Mouse (Mus musculus) neural tube, embryonic 13.5 days (tissue): ENCODE results near the gene Vapa. TPM values are rescaled to one million over a fixed set of nuclear protein-coding genes. Genes with fewer than 3 reads are reported as not detected.
"Not testable (repeated sequence)": the region's sequence is repeated elsewhere in the genome, so short reads cannot be mapped to it uniquely, and the experiment has no call there.

Source experiments
- ATAC-seq: fragments of 200-750 bp; cut with Nextera tagmentation; 2 replicates; pipeline ENCODE4 v1.8.0; 2017; ENCODE audit warnings: low read depth, mild to moderate bottlenecking, moderate TSS enrichment, moderate library complexity
- H3K27ac ChIP-seq: fragments of 300-500 bp; sonication (generic); replicated peaks from 2 replicates; pipeline ENCODE4 v1.5.1; 2015; ENCODE audit warnings: moderate library complexity, mild to moderate bottlenecking, inconsistent platforms
- H3K27me3 ChIP-seq: fragments of 300-500 bp; sonication (generic); 2 replicates; pipeline ENCODE4 v1.6.1; 2015; ENCODE audit warnings: mild to moderate bottlenecking, inconsistent platforms
- H3K36me3 ChIP-seq: fragments of 300-500 bp; sonication (generic); 2 replicates; pipeline ENCODE4 v1.6.1; 2015; ENCODE audit warnings: mild to moderate bottlenecking, inconsistent platforms
- H3K4me1 ChIP-seq: fragments of 300-500 bp; sonication (generic); replicated peaks from 2 replicates; pipeline ENCODE4 v1.6.1; 2015; ENCODE audit warnings: inconsistent platforms
- H3K4me2 ChIP-seq: fragments of 300-500 bp; sonication (generic); 2 replicates; pipeline ENCODE4 v1.6.1; 2015; ENCODE audit warnings: inconsistent platforms, mild to moderate bottlenecking, moderate library complexity
- H3K4me3 ChIP-seq: fragments of 300-500 bp; sonication (generic); 2 replicates; pipeline ENCODE4 v1.5.1; 2015; ENCODE audit warnings: mild to moderate bottlenecking, inconsistent platforms
- H3K9ac ChIP-seq: fragments of 300-500 bp; sonication (generic); 2 replicates; pipeline ENCODE4 v1.6.1; 2015; ENCODE audit warnings: moderate library complexity, mild to moderate bottlenecking, inconsistent platforms
- H3K9me3 ChIP-seq: fragments of 300-500 bp; sonication (generic); 2 replicates; pipeline ENCODE4 v1.6.1; 2016; ENCODE audit warnings: inconsistent platforms
- WGBS: fragments of 180-500 bp; shearing (Covaris S2); methylation state at CpG from one replicate; pipeline ENCODE4 v1.1.7; 2015; 5-methylcytosine and 5-hydroxymethylcytosine counted together
- polyA plus RNA-seq: library from polyadenylated mRNA; unstranded; fragments of >200 nt; fragmentation: Nextera tagmentation; extraction: Ambion mirVana; gene quantifications from 2 replicates; pipeline ENCODE4 v1.2.1, GENCODE M21; 2015

Vapa gene
- polyA plus RNA-seq, 1 experiment from 2014 or later: 308 TPM

DNA sequence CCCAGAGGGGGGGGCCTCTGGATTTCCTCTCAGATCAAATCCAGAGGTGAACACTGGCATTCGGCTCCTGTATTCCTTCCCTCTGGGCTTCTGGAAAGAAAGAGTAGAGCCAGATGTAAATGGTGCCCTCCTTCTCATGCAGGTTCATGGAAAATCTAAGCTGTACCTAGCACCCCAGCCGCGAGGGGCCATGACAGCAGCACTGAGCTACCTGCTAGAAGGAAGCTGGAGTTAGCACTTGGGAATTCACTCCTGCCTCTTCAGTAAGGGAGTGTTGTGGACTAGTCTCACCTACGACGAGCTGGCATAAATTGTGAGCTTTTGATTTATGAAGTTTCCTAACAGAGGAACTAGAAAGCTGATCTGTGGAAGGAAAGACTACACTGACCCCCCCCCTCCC, 30.2 kb upstream of the Vapa start:
- H3K9me3 ChIP-seq: no peaks in the 10 kb centered on the region
- no peaks in the 10 kb centered on the region for H3K36me3 ChIP-seq
- WGBS: 84% methylated on average over 5 of the region's 5 CpGs
- no peak overlapping the region for H3K4me2 ChIP-seq
- H3K4me3 ChIP-seq: no peak overlapping the region
- 0 out of 2 replicates have a peak overlapping the region, but pooled peaks have one; percentile 1 for H3K9ac ChIP-seq
- peaks cover 22% of the 10 kb centered on the region for H3K4me1 ChIP-seq
- H3K27ac ChIP-seq: peak overlapping the region; percentile 62
- no peak for ATAC-seq
- no peaks in the 10 kb centered on the region for H3K27me3 ChIP-seq

DNA sequence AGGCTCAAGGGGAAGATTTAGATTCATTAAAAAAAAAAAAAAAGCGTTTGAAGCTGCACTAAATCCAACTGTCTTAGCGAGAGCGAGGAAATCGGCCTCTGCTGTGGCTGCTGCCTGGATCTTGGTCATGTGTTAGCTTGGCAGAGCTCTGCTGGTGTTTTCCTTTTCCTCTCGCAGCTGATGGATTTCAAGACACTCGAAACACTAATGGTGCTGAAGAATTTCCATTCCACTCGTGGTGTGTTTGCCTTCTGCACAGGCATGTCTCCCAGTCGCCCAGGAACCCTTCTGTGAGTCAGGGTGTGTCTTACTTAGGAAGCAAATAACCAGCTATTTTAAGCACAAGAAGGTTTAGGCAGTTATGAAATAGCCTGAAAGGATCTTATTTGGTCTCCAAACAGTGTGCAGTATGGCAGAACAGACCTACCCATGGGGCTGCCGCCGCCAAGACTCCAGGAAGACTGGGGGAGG, 29.7 kb upstream of the Vapa start:
- Histone ChIP-seq H3K27me3 (no peaks in the 10 kb centered on the region), H3K9me3 (no peaks in the 10 kb centered on the region), H3K4me2 (no peak overlapping the region), H3K27ac (peak overlapping the region; percentile 62), H3K4me3 (no peak overlapping the region), H3K4me1 (peaks cover 22% of the 10 kb centered on the region), H3K9ac (0 out of 2 replicates have a peak overlapping the region, but pooled peaks have one; percentile 1), H3K36me3 (no peaks in the 10 kb centered on the region)
- 38% methylated on average over 10 of the region's 10 CpGs for WGBS
- peak; percentile 54 for ATAC-seq

GRCm38 (mm10) chr17:65642578-65642991, 29.2 kb upstream of the Vapa start:
- H3K36me3 ChIP-seq: no peaks in the 10 kb centered on the region
- no peak overlapping the region for H3K4me3 ChIP-seq
- 24% methylated on average over 5 of the region's 5 CpGs for WGBS
- no peak overlapping the region for H3K9ac ChIP-seq
- H3K4me1 ChIP-seq: peaks cover 21% of the 10 kb centered on the region
- ATAC-seq: peak; percentile 52
- no peak overlapping the region for H3K4me2 ChIP-seq
- peak overlapping the region; percentile 62; the same call in 1 of the 2 replicates for H3K27ac ChIP-seq
- H3K27me3 ChIP-seq: no peaks in the 10 kb centered on the region
- H3K9me3 ChIP-seq: no peaks in the 10 kb centered on the region

GRCm38 (mm10) chr17:65641734-65642218, 28.4 kb upstream of the Vapa start, which contains the start of gene Txndc2:
Txndc2 (minus strand) TSS chr17:65642168.
- no peak for ATAC-seq
- Histone ChIP-seq H3K4me1 (peaks cover 20% of the 10 kb centered on the region), H3K4me3 (no peak within 1 kb of the TSS), H3K9me3 (no peaks in the 10 kb centered on the region), H3K36me3 (no peaks in the 10 kb centered on the region), H3K27ac (peak within 1 kb of the TSS; percentile 62), H3K4me2 (no peak within 1 kb of the TSS), H3K9ac (0 out of 2 replicates have a peak within 1 kb of the TSS, but pooled peaks have one; percentile 1), H3K27me3 (no peaks in the 10 kb centered on the region)
- 87% methylated on average over 11 of the region's 11 CpGs for WGBS

- 96% methylated on average over 1 of the region's 1 CpGs for WGBS
- no peak overlapping the region for H3K4me2 ChIP-seq
- H3K27ac ChIP-seq: no peak overlapping the region
- H3K4me3 ChIP-seq: no peak overlapping the region
- H3K9me3 ChIP-seq: no peaks in the 10 kb centered on the region
- H3K36me3 ChIP-seq: no peaks in the 10 kb centered on the region
- H3K9ac ChIP-seq: no peak overlapping the region
- ATAC-seq: no peak
- H3K4me1 ChIP-seq: peaks cover 33% of the 10 kb centered on the region
- no peaks in the 10 kb centered on the region for H3K27me3 ChIP-seq
Observed at GRCm38 (mm10) chr17:65639144-65639543, 25.8 kb upstream of the Vapa start.

- Histone ChIP-seq H3K4me1 (peaks cover 13% of the 10 kb centered on the region), H3K4me2 (no peak overlapping the region), H3K9me3 (no peaks in the 10 kb centered on the region), H3K4me3 (no peak overlapping the region), H3K27ac (no peak overlapping the region), H3K36me3 (no peaks in the 10 kb centered on the region), H3K9ac (0 out of 2 replicates have a peak overlapping the region, but pooled peaks have one; percentile 13), H3K27me3 (no peaks in the 10 kb centered on the region)
- WGBS: 67% methylated on average over 14 of the region's 14 CpGs
- no peak for ATAC-seq
Observed at GRCm38 (mm10) chr17:65635715-65636360, 22.5 kb upstream of the Vapa start.

- Histone ChIP-seq H3K36me3 (no peaks in the 10 kb centered on the region), H3K27me3 (no peaks in the 10 kb centered on the region), H3K27ac (no peak overlapping the region), H3K9me3 (no peaks in the 10 kb centered on the region), H3K4me2 (no peak overlapping the region), H3K9ac (no peak overlapping the region), H3K4me3 (no peak overlapping the region), H3K4me1 (peaks cover 2% of the 10 kb centered on the region; the same call in 1 of the 2 replicates)
- no peak for ATAC-seq
- 87% methylated on average over 6 of the region's 6 CpGs for WGBS
Observed at GRCm38 (mm10) chr17:65629943-65630342, 16.6 kb upstream of the Vapa start.

GRCm38 (mm10) chr17:65628823-65629532, 15.6 kb upstream of the Vapa start:
- not testable (repeated sequence) for ATAC-seq, H3K27ac ChIP-seq, H3K4me1 ChIP-seq, H3K9ac ChIP-seq, H3K4me2 ChIP-seq, H3K9me3 ChIP-seq, H3K36me3 ChIP-seq, H3K27me3 ChIP-seq, H3K4me3 ChIP-seq
- 82% methylated on average over 13 of the region's 13 CpGs for WGBS

- Histone ChIP-seq H3K36me3 (no peaks in the 10 kb centered on the region), H3K4me2 (no peak overlapping the region), H3K9ac (no peak overlapping the region), H3K4me1 (no peaks in the 10 kb centered on the region), H3K27me3 (no peaks in the 10 kb centered on the region), H3K27ac (no peak overlapping the region), H3K4me3 (no peak overlapping the region), H3K9me3 (no peaks in the 10 kb centered on the region)
- 88% methylated on average over 6 of the region's 6 CpGs for WGBS
- ATAC-seq: no peak
Observed at GRCm38 (mm10) chr17:65626301-65626700, 12.9 kb upstream of the Vapa start.

DNA sequence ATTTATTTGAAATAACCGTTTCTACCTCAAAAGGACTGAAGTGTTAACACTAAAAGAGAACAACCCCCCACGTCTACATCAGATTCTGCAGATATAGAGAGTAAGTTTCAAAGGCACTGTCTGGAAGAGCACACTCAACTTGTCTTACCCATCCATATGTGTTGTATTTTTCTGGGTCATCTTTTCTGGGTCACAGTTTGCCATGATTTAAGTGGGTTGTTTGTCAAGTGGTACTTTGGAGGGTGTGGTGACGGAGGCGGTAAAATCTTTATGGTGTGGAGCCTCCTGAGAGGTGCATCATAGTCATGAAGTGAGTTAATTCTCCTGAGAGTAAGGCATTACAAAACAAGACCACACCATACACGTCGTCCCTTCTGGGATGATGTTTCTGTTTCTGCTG, 12.2 kb upstream of the Vapa start:
- Histone ChIP-seq H3K36me3 (no peaks in the 10 kb centered on the region), H3K4me2 (no peak overlapping the region), H3K4me1 (no peaks in the 10 kb centered on the region), H3K9ac (no peak overlapping the region), H3K27me3 (no peaks in the 10 kb centered on the region), H3K4me3 (no peak overlapping the region), H3K27ac (no peak overlapping the region), H3K9me3 (no peaks in the 10 kb centered on the region)
- no peak for ATAC-seq
- 87% methylated on average over 6 of the region's 6 CpGs for WGBS

- H3K9me3 ChIP-seq: no peaks in the 10 kb centered on the region
- no peaks in the 10 kb centered on the region for H3K4me1 ChIP-seq
- H3K9ac ChIP-seq: no peak overlapping the region
- no peaks in the 10 kb centered on the region for H3K36me3 ChIP-seq
- ATAC-seq: no peak
- H3K4me2 ChIP-seq: no peak overlapping the region
- H3K27me3 ChIP-seq: no peaks in the 10 kb centered on the region
- no peak overlapping the region for H3K27ac ChIP-seq
- H3K4me3 ChIP-seq: no peak overlapping the region
Observed at GRCm38 (mm10) chr17:65623130-65623529, 9.8 kb upstream of the Vapa start.

DNA sequence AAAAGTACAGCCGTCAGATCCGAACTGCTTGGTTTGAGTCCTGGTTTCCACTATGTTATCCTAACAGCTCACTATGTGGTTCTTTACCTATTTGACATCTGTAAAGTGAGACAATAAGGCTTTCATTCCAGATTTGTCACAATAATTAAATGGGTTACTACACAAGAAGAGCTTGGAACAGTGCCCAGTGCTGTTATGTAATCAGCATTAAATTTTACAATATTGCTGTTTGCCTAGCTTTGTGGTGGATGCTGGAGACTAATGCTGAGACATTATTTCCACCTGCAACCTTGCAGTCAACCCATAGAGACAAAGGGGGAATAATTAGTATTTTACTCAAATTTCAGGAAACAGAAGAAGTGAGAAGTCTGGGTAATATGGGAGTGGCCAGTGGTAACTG, 5.1 kb upstream of the Vapa start:
- peaks cover 4% of the 10 kb centered on the region; the same call in 1 of the 2 replicates for H3K4me1 ChIP-seq
- H3K27me3 ChIP-seq: no peaks in the 10 kb centered on the region
- H3K4me2 ChIP-seq: no peak overlapping the region
- H3K27ac ChIP-seq: no peak overlapping the region
- no peak overlapping the region for H3K4me3 ChIP-seq
- H3K36me3 ChIP-seq: no peaks in the 10 kb centered on the region
- 82% methylated on average over 2 of the region's 2 CpGs for WGBS
- H3K9me3 ChIP-seq: no peaks in the 10 kb centered on the region
- no peak for ATAC-seq
- H3K9ac ChIP-seq: no peak overlapping the region
